ENCODE assay signal across 7 mouse cellular contexts in the genomic region with DNA sequence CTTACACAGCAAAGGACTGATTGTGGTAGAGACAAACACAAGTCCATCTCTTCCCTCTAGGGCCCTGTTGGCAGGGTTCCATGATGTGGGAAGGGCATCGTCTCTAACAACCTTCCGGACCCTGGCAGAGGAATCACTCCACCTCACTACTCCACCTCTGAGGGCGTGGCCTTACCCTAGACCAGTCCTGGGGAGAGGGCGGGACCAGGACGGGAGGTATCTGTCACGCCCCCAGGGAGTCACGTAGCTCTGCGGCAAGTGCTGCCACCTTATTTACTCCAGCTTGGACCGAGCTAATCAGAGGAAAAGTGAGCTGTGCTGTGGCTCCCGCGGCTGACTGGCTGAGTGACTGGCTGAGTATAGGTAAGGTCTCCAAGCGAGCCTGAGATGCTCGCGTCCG. TPM values are rescaled to one million over a fixed set of nuclear protein-coding genes. Genes with fewer than 3 reads are reported as not detected.
DNase-seq lines count a peak whose midpoint lies in the region; ATAC-seq lines count a peak whose summit lies in the region.

Gene Aldoc, plus strand, starts transcription at position 109 of the 400 bp plus-strand sequence.

- peak within 1 kb of the TSS; percentile 68 for H3K27ac ChIP-seq in intestine, embryonic 16.5 days (ENCODE audit: low read length)
- H3K27ac ChIP-seq in midbrain, embryonic 11.5 days (ENCODE audit: low read depth, low read length), result no peak within 1 kb of the TSS

- no peaks in the 10 kb centered on the region for H3K9me3 ChIP-seq in intestine, embryonic 16.5 days (ENCODE audit: control insufficient read depth, low read length)
- no peaks in the 10 kb centered on the region for H3K9me3 ChIP-seq in midbrain, embryonic 11.5 days (ENCODE audit: control insufficient read depth, low read length)

- ATAC-seq in intestine, embryonic 16.5 days, result peak; percentile 99
- peak; percentile 48; the same call in 1 of the 2 replicates for ATAC-seq in midbrain, embryonic 11.5 days (ENCODE audit: low FRiP score)

- H3K36me3 ChIP-seq in intestine, embryonic 16.5 days (ENCODE audit: control insufficient read depth, insufficient read depth, low read length), result peaks cover 5% of the 10 kb centered on the region; the same call in 1 of the 2 replicates
- peaks cover 24% of the 10 kb centered on the region; the same call in 1 of the 2 replicates for H3K36me3 ChIP-seq in midbrain, embryonic 11.5 days (ENCODE audit: control insufficient read depth, insufficient read depth, low read length)

- peak within 1 kb of the TSS; percentile 61 for H3K9ac ChIP-seq in intestine, embryonic 16.5 days (ENCODE audit: low read depth, low read length)
- no peak within 1 kb of the TSS for H3K9ac ChIP-seq in midbrain, embryonic 11.5 days (ENCODE audit: low read length)

- H3K4me2 ChIP-seq in intestine, embryonic 16.5 days (ENCODE audit: low read depth, low read length), result peak within 1 kb of the TSS; percentile 43
- H3K4me2 ChIP-seq in midbrain, embryonic 11.5 days, result no peak within 1 kb of the TSS

- intact Hi-C loops in left cerebral cortex, postnatal 4 days (cut with DNase I), result no loop called here

- H3K27me3 ChIP-seq in intestine, embryonic 16.5 days (replicated peaks; ENCODE audit: control insufficient read depth, insufficient read depth, low read length), result no peaks in the 10 kb centered on the region
- no peaks in the 10 kb centered on the region for H3K27me3 ChIP-seq in midbrain, embryonic 11.5 days (ENCODE audit: control insufficient read depth, insufficient read depth, low read length)

- peak within 1 kb of the TSS; percentile 38 for H3K4me3 ChIP-seq in intestine, embryonic 16.5 days (ENCODE audit: low read length)
- H3K4me3 ChIP-seq in midbrain, embryonic 11.5 days (ENCODE audit: low read depth, low read length), result no peak within 1 kb of the TSS

- peaks cover 8% of the 10 kb centered on the region; the same call in 1 of the 2 replicates for H3K4me1 ChIP-seq in intestine, embryonic 16.5 days (ENCODE audit: control insufficient read depth, insufficient read depth, low read length)
- no peaks in the 10 kb centered on the region for H3K4me1 ChIP-seq in midbrain, embryonic 11.5 days (ENCODE audit: control insufficient read depth, insufficient read depth, low read length)

- peak; percentile 89 for DNase-seq in adrenal gland, adult 8-10 months
- DNase-seq in embryo, embryonic 10 days (ENCODE audit: low spot score), result peak; percentile 90
- DNase-seq in gastrocnemius, postnatal 10 days, result peak; percentile 34
- peak; percentile 58 for DNase-seq in left cerebral cortex, postnatal 4 days
- DNase-seq in midbrain, embryonic 11.5 days (ENCODE audit: low spot score, missing footprints), result no peak
- DNase-seq in spleen, adult 12 weeks (ENCODE audit: low spot score), result peak; percentile 69

- 8% methylated on average over 15 of the region's 15 CpGs for WGBS in intestine, embryonic 16.5 days
- WGBS in midbrain, embryonic 11.5 days, result 5% methylated on average over 15 of the region's 15 CpGs

RNA-seq across cellular contexts. Expression of gene Aldoc, which starts in this region (rescaled TPM):
- 10 to 100 TPM; 23.4 to 54.0 (median 37.5) TPM for total RNA-seq in adrenal gland, adult 8-10 months (2022)
- total RNA-seq in gastrocnemius, postnatal 10 days (2021), result 1 to 10 TPM; 1.9 to 2.0 TPM
- 33.3 and 34.0 TPM in 2 replicates for polyA plus RNA-seq in intestine, embryonic 16.5 days (2015; fragmentation: Nextera tagmentation; extraction: Ambion mirVana)
- total RNA-seq in left cerebral cortex, postnatal 4 days (2021), result 100 to 1,000 TPM; 109 to 113 TPM
- polyA plus RNA-seq in midbrain, embryonic 11.5 days (2014; fragmentation: Nextera tagmentation; extraction: Ambion mirVana), result 1.0 and 1.3 TPM in 2 replicates

Comparison
In these comparisons a context has a peak if more than half of its experiments do, and no peak if none do; other contexts are left out.
1. RNA of gene Aldoc (total RNA-seq): 109 to 113 TPM in left cerebral cortex, postnatal 4 days and 23.4 to 54.0 TPM in adrenal gland, adult 8-10 months; 1.9 to 2.0 TPM in gastrocnemius, postnatal 10 days; every median in the first group is over 4 times any median in the second.
2. RNA of gene Aldoc (polyA plus RNA-seq): 33.3 to 34.0 TPM in intestine, embryonic 16.5 days; 1.0 to 1.3 TPM in midbrain, embryonic 11.5 days; every median in the first group is over 10 times any median in the second.